Mouse (Mus musculus): ENCODE data around the gene Hist1h4a.
"Not testable (repeated sequence)": the region's sequence is repeated elsewhere in the genome, so short reads cannot be mapped to it uniquely, and the experiment has no call there.

The Hist1h4a gene

DNA sequence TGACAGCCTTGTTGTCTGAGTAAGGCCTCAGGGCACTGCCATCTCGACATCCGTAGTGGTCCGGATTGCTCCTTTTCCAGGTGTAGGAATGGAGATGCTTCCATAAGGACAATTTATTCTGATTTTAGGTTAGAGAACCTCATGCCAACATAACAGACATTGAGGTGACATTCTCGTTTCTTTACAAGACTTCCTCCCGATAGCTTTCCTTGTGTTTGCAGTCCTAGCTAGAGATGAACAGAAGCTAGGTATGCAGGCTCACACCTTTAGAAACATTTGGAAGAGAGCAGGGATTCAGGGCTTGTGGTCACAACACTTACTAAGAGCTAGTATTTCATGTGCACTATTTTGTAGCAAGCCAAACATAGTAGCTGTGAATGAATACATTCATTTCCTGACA is 17.8 kb downstream of the Hist1h4a start:
- DNase-seq (ENCODE audit: low spot score in 2 of 2): no peak

DNA sequence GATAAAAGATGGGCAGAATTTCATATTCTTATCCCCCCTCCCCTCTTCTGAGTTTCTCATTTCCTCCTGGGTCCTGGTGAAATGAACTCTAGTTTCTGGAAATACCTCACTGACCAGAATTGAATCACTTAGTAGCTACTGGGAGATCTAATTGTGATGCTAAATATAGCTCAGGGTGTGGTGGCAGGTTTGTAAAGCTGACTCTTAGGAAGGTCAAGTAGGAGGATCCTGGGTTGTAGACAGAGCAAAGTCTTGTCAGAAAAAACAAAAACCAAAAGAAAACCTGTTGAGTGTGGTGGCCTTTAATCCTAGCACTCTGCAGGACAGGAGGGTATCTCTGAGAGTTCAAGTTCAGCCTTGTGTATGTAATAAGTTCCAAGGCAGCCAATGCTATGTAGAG is 19.0 kb downstream of the Hist1h4a start:
- DNase-seq (ENCODE audit: low spot score in 2 of 2): no peak

DNA sequence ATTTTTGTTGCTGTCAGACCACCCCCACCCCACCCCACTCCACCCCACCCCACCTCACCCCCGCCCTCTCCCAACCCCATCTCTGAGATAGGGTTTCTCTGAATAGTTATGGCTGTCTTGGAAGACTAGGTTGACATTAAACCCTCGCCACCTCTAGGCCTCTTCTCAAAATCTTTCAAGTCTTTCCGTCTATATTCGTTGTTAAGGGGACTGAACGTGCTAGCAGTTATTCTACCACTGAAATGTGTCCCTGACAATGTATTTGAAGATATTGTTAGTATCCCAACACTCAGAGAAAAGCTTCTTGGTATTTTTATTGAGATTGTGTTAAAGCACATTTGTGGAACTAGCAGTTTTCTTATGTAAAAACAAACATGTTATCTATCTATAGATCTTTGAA is 20.1 kb downstream of the Hist1h4a start:
- DNase-seq (ENCODE audit: low spot score in 2 of 2): no peak

DNA sequence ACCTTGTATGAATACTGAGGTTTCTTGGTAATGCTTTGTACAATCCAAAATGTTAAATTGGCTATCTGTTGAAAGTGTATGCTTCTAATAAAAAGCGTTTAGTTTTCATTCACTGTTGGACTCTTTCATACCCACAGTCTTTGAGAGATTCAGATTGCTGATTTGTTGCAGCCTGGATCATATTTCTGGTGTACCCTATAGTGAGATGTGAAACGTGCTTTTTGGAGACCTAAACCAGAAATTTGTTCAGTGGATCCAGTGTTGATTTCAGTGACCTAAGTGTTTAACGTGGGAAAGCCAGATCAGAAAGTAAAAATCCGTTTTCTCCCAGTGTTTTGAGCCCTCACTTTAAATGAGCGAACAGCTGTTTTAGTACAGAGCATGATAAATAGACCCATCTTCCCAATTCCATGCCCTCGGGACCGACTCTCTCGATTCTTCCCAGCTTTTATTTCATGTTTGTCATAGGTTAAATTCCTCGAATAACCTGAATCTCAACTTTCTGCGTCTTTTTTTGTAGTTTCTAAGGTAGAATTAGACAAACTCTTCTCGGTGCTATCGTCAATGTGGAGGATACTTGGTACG is 20.7 kb downstream of the Hist1h4a start:
- DNase-seq (ENCODE audit: low spot score in 2 of 2): no peak

DNA sequence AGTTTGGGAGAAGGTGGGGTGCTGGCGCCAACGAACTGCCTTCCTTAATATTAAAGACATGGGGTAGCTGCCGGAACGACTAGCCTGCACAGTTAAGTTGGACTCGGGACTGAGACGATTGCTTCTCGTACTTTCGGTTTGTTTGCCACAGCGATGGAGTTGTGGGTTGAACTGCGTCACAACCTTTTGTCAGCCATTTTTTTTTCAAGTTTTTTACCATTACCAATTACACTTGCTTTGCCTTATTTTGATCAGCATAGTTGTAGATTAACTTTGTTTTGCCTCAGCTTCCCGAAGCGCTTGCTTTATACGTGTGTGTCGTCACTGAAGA is 21.1 kb downstream of the Hist1h4a start:
- DNase-seq (ENCODE audit: low spot score in 2 of 2): no peak

DNA sequence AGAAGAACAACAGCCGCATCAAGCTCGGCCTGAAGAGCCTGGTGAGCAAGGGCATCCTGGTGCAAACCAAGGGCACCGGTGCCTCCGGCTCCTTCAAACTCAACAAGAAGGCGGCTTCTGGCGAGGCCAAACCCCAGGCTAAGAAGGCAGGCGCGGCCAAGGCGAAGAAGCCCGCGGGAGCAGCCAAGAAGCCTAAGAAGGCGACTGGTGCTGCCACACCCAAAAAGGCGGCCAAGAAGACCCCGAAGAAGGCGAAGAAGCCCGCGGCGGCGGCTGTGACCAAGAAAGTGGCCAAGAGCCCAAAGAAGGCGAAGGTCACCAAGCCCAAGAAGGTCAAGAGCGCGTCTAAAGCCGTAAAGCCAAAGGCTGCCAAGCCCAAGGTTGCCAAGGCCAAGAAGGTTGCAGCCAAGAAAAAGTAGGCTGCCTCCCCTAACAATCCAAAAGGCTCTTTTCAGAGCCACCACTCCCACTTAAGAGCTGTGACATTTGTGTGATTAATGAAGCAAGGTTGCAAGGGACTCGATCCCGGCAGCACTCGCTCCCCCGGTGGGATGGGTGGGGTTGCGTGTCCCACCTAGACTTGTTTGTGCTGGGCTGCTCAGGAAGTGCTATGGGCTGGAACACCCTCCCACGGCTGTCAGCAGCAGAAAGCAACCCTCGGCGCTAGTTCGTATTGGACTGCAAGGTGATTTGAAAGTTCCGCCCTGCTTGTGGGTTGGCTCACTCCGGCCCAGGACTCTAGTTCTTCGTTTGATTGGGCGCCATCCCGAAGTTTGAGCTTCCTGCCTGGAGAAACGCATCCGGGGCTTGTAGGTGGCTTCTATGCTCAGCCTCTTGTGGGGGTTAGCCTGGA is 21.7 kb downstream of the Hist1h4a start:
- peak; percentile 90 to 92 for DNase-seq (ENCODE audit: low spot score in 2 of 2)

DNA sequence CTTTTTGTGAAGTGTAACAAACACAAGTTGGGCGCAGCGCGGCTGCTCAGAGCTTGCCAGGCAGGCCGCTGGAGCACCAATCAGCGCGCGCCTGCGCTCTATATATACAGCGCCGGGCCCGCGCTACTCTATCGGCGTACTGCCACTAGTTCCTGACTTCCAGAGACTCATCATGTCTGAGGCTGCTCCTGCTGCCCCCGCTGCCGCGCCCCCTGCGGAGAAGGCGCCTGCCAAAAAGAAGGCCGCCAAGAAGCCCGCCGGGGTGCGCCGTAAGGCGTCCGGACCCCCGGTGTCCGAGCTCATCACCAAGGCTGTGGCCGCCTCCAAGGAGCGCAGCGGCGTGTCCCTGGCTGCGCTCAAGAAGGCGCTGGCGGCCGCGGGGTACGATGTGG is 22.4 kb downstream of the Hist1h4a start, which contains the start of gene Hist1h1c:
Hist1h1c (plus strand) TSS at position 132 of the 392 bp plus-strand sequence.
- peak; percentile 86 to 89 for DNase-seq (ENCODE audit: low spot score in 2 of 2)

DNA sequence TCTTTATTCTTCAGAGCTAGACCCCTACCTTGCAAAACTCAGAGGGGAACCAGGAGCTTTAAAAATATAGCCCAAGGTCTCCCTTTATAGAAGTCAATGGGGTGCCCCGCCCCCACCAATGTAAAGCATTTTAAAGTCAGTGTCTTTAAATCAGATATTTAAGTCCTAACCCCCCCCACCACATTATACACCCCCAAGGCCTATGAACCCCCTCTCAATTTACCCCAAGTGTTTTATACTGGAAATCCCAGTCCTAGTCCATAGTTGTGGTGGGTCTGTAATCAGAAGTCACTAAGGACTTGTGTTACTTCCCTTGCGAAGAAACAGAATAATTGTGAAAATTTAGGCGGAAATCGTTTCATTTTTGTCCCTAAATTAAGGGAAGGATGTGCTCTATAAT is 23.0 kb downstream of the Hist1h4a start:
- DNase-seq (ENCODE audit: low spot score in 2 of 2): no peak

DNA sequence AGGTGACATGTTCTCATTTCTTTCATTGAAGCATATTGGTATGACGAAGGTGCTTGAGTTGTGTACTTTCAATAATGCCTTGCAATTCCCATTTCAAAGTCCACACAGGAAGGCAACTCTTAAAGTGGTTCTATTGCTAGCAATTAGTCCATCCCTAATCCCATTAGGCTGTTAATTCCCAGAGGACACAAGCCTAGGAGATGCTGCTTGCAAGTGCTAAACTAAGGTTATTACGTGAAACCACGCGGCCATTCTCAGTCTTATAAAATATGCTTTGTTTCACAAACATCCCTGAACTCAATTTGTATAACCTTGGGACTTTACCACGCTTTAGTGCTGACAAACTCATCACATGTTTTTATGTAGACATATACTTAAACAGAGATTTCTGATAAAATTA is 23.9 kb downstream of the Hist1h4a start:
- DNase-seq (ENCODE audit: low spot score in 2 of 2): no peak

DNA sequence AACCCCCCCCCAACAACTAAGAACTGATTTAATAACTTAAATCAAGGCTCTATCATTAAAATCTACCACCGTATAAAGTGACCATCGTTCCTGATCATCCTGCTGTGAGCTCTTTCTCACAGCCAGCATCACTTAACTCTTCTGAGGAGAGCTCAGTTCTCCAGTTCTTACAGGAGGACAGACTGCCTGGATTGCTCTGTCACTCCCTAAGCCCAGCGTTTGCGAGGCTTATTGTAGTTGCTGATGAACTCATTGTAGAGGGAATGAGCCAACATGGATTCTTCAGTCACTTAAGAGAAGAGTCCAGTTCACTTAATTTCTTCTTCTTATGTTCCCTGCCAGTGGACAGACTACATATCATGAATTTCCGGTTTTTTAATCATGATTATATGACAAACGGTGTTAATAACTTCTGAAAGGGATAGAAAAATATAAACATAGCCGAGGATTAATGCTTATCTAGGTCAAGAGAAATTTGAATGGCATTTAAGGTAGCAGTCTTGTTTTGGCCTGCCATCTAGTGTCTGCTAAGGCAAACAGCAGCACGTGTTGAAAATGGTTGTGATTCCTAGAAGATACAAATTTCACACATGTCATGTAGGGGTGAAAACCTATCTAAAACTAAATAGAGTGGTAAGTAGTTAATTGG is 28.8 kb downstream of the Hist1h4a start:
- DNase-seq (ENCODE audit: low spot score in 2 of 2): no peak

DNA sequence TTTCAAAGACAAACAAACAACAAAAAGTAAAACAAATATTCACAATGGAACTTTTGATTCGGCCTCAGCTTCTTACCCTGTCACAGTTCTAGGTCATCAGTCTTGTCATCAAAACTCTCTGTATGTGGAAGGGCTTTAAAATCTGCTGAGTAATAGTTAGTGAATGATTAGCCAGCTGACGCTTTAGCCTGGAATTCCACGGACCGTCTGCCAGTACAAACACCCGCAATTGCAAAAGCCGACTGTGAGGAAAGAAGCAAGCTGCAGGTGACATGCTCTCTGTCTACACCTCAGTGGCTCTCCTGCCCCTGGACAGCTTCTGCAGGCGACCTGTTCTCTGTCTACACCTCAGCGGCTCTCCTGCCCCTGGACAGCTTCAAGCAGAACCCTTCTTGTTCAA is 30.6 kb downstream of the Hist1h4a start:
- no peak for DNase-seq (ENCODE audit: low spot score in 2 of 2)

DNA sequence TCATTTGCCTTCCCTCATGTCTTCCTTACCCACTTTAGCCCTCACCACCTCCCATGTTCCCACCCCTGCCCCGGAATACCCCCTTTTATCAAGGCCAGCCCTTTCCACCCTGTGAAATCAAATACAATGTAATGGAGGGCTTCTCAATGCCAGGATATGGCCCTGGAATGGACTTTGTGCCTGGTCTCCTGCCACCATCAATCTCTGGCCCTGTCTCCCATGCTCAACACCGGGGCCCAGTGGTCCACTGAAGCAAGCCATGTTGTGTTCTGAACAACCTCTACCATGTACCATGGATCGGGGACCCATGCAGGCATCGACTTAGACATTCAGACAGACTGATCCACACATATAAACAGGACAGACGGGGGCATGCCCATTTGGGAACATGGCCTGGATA is 31.3 kb downstream of the Hist1h4a start:
- DNase-seq (ENCODE audit: low spot score in 2 of 2): no peak

DNA sequence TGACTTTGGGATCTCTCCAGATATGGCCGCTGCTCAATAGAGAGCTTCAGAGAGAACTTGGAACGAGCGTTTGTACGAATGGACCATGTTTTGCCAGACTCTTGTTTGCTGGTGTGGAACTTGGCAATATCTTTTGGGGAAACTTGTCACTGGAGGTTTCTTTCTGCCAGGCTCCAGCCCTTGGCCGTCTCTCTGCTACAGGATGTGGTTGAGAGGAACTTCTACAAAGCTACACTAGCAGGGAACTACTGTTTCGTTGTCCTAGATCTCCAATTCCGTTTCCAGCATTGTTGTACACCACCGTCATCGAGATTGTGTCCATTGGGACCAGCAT is 31.9 kb downstream of the Hist1h4a start:
- DNase-seq (ENCODE audit: low spot score in 2 of 2): no peak

DNA sequence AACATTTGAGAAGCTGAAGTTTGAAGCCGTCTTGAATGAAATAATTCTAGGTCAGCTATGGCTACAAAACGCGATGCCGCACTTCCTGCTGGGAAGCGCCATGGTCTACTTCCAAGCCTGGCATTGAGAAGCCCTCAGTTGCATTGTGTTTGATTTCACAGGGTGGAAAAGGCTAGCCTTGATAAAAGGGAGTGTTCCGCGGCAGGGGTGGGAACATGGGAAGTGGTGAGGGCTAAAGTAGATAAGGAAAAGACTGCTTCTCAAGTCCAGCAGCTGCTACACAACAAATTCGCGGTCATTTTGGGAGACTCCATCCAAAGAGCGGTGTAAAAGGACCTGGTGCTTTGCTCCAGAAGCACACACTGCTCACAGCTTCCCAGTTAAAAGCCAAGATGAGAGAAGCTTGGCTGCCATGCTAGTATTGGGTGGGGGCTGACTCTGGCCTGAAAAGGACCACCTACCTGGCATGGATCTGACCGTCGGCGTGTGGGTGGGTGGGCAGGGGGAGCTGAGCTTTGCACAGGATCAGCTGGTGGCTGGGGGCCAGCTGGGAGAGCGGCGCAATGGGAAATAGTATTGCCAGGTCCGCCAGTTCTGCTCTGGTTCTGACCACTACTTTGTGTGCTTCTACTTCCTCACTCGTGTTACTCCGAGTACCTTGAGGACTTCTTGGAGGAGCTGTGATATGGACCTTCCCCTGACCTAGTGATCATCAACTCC is 32.4 kb downstream of the Hist1h4a start:
- DNase-seq (ENCODE audit: low spot score in 2 of 2): no peak

DNA sequence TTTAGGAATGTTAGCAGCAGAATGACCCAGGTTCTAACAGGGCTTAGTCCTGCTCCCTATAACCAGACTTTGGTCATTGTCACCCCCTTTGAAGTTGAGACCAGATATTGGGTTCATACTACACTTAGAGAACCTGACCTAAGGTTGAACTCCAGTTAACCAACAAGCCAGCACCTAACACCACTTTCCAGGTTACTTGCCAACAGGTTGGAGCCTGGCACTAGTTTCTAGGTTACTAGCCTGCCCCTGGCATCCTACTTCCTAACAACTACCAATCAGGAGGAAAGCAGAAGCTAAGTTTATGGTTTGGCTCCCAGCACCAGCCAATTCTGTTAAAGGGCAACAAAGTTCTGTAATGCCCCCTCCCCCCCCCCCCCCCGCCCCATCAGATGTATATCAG is 35.8 kb downstream of the Hist1h4a start:
- no peak for DNase-seq (ENCODE audit: low spot score in 2 of 2)

DNA sequence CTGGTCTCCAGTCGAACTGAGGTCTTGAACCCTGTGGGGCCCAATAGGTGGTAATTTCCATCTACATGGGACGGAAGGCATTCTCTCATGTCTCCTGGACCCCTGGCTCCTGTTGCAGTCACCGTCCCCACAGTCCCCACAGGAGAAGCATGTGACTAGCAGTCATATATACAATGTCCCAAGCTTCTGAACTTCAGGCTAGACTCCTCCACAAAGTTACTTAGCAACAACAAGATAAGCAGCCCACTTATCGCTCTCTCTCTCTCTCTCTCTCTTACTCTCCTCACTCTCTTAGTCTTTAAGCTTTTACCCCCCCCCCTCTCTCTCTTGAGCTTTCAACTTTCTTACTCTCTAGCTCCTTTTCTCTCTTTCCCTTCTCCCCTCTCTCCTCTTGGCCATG is 36.8 kb downstream of the Hist1h4a start:
- no peak for DNase-seq (ENCODE audit: low spot score in 2 of 2)

DNA sequence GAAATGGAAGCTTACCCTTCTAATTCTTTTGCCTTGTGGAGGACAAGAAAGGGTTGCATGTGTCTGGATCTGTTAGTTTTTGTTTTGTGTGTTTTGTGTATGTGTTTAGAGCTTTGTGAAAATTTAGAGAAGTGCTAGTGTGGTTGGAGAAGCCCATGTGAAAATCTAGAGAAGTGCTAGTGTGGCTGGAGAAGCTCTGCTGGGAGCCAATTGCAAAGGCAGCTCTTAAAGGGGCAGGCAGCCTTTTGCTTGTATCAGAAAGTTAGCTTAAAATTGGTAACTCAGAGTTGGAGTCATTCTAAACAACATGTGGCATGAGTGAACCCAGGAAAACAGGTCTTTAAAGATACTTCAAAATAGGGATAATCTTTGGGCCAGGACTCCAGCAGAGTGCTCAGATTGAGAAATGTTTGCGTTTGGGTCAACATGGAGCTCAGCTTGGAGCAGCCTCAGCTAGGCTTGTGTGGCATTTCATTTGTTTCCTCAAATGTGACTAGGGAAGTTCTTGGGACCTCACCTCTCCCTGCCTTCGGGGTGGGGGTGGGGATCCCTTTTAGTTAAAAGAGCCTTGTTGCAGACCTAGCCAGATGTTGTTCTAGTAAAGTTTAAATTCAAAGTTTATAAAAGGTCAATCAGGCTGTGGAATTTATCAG is 43.3 kb downstream of the Hist1h4a start:
- not testable (repeated sequence) for DNase-seq (ENCODE audit: low spot score in 2 of 2)

DNA sequence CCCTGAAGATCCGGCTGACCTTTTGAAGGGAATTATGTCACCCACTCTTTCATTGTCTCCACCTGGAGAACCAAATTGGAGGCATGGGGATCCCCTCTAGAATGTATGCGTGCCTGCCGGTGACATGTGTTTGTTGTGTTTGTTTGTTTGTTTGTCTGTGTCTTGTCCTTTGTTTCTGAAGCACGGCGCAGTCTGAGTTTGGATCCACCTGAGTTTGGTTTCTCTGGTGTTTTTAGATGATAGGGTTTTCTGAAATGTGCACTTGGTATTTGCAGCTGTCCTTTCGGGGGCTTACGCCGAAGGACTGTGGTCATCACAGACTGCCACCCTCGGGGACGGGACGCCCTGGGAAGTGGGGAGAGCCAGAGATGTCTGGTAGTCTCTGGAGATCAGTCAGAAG is 43.9 kb downstream of the Hist1h4a start:
- no peak for DNase-seq (ENCODE audit: low spot score in 2 of 2)

DNA sequence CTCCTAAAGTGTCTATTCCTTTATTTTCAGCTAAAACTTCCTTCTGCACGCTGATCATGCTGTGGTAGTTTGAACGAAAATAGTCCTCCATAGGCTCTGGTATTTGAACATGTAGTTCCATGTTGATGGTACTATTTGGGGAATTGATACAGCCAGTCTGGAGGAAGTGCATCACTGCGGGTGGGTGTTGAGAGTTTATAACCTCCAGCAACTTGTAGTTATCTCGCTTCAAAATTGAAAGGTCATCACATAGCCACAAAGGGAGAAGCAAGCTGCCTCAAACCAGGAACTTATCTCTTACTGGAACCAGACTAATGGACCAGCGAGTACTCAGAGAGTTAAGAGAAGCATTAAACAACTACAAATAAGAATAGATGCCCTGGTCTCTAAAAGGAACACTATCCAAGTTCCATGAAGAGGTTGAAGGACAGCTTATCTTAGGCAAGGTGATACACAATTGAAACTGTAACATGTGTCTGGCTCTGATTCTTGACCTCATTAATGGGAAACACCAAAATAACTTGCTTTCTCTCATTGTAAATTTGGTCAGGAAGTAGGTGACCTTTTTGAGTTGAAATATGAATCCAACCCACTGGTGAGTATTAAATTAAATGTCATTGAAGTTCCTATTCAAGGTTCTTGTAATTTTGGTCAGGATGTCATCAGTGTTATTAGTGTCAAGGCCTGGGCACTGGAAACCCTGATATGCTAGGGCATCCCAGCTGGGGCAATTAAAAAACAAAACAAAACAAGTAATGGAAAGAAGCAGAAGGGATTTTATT is 44.6 kb downstream of the Hist1h4a start:
- DNase-seq (ENCODE audit: low spot score in 2 of 2): no peak

Measured in frontal cortex, postnatal 14 days (tissue).